Mouse (Mus musculus) kidney, adult 2 months (tissue): Measurements from ENCODE around the gene Ebi3. TPM values are rescaled to one million over a fixed set of nuclear protein-coding genes. Genes with fewer than 3 reads are reported as not detected.
"Not testable (repeated sequence)": the region's sequence is repeated elsewhere in the genome, so short reads cannot be mapped to it uniquely, and the experiment has no call there.

Experiments
- DNase-seq: peaks from one replicate; pipeline ENCODE4 v3.0.0; 2021
- H3K27ac ChIP-seq: fragments of 200-500 bp; 2 replicates; pipeline ENCODE4 v1.5.1; 2012; ENCODE audit warnings: low read depth, low read length, control low read depth, inconsistent platforms; ENCODE audit not compliant: insufficient read depth
- H3K27me3 ChIP-seq: fragments of 200-500 bp; replicated peaks from 2 replicates; pipeline ENCODE4 v1.6.1; 2012; ENCODE audit warnings: mild to moderate bottlenecking, moderate library complexity, low read length, inconsistent platforms; ENCODE audit not compliant: control insufficient read depth, insufficient read depth
- H3K36me3 ChIP-seq: fragments of 200-500 bp; 2 replicates; pipeline ENCODE4 v1.6.1; 2012; ENCODE audit warnings: mild to moderate bottlenecking, moderate library complexity, low read length, inconsistent platforms; ENCODE audit not compliant: control insufficient read depth, insufficient read depth
- H3K4me1 ChIP-seq: fragments of 200-500 bp; 2 replicates; pipeline ENCODE4 v1.6.1; 2011; ENCODE audit warnings: low read length; ENCODE audit not compliant: control insufficient read depth, insufficient read depth
- H3K4me3 ChIP-seq: fragments of 200-500 bp; 2 replicates; pipeline ENCODE4 v1.5.1; 2011; ENCODE audit warnings: mild to moderate bottlenecking, low read depth, low read length, control low read depth; ENCODE audit not compliant: insufficient read depth
- CTCF ChIP-seq: fragments of 200-500 bp; conservative IDR thresholded peaks from 2 replicates; pipeline ENCODE4 v1.5.1; 2011; ENCODE audit warnings: low read depth, mild to moderate bottlenecking, control low read depth, low read length, moderate library complexity, mixed read lengths; ENCODE audit not compliant: insufficient read depth, insufficient read length
- POLR2A ChIP-seq: fragments of 200-500 bp; IDR thresholded peaks from one replicate; pipeline ENCODE4 v1.6.1; 2011; ENCODE audit warnings: low read depth, low read length, control low read depth
- WGBS: fragments of 180-500 bp; shearing (Covaris S2); methylation state at CpG from one replicate; pipeline ENCODE4 v1.1.7; 2018; 5-methylcytosine and 5-hydroxymethylcytosine counted together
- polyA plus RNA-seq: library from polyadenylated mRNA; depleted of rRNA; stranded (reverse); fragments of >200 nt; gene quantifications from 2 replicates; pipeline ENCODE4 v1.2.3, GENCODE M21; 2012

The Ebi3 gene
- polyA plus RNA-seq, 1 experiment, result 3.5 TPM

DNA sequence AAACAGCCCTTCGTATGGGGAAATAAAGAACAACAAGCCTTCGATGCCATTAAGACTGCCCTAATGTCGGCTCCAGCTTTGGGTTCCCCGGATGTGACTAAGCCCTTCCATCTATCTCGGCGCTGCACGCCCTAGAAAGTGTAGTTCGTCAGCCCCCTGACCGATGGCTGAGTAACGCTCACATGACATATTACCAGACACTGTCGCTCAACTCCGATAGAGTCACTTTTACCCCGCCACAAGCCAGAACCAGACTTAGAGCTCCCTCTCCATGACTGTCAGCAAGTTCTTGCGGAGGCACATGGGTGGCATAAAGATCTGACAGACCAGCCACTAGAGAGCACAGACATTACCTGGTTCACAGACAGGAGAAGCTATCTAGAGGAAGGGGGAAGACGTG is 19.2 kb upstream of the Ebi3 start:
- 94% methylated on average over 15 of the region's 15 CpGs for WGBS
- Histone ChIP-seq H3K4me3 (no peak overlapping the region), H3K4me1 (no peaks in the 10 kb centered on the region), H3K36me3 (peaks cover 2% of the 10 kb centered on the region; the same call in 1 of the 2 replicates), H3K27ac (no peak overlapping the region), H3K27me3 (no peaks in the 10 kb centered on the region)
- no peak for TF ChIP-seq CTCF
- TF ChIP-seq POLR2A, result no peak
- no peak for DNase-seq

DNA sequence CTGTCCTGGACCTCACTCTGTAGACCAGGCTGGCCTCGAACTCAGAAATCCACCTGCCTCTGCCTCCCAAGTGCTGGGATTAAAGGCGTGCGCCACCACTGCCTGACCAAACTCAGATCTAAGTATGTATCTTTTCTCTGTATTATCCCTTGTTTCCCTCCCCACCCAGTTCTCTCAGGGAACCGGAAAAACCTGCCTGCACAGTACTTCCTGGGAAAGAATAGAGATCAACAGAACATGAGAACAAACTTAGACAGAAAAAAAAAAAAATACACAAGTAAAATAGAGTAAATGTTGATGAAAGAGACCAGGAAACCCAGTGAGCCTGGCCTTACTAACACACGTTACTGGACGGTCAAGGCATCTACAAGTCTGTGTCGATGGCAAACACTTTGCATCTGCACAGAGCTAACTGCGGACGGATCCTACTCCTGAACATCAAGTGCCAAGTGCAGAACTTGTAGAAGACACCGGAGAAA is 8.0 kb upstream of the Ebi3 start:
- H3K27me3 ChIP-seq, H3K36me3 ChIP-seq, DNase-seq, H3K4me1 ChIP-seq: not testable (repeated sequence)
- Histone ChIP-seq H3K27ac (peak overlapping the region; percentile 91), H3K4me3 (peak overlapping the region; percentile 60)
- 23% methylated on average over 10 of the region's 10 CpGs for WGBS

DNA sequence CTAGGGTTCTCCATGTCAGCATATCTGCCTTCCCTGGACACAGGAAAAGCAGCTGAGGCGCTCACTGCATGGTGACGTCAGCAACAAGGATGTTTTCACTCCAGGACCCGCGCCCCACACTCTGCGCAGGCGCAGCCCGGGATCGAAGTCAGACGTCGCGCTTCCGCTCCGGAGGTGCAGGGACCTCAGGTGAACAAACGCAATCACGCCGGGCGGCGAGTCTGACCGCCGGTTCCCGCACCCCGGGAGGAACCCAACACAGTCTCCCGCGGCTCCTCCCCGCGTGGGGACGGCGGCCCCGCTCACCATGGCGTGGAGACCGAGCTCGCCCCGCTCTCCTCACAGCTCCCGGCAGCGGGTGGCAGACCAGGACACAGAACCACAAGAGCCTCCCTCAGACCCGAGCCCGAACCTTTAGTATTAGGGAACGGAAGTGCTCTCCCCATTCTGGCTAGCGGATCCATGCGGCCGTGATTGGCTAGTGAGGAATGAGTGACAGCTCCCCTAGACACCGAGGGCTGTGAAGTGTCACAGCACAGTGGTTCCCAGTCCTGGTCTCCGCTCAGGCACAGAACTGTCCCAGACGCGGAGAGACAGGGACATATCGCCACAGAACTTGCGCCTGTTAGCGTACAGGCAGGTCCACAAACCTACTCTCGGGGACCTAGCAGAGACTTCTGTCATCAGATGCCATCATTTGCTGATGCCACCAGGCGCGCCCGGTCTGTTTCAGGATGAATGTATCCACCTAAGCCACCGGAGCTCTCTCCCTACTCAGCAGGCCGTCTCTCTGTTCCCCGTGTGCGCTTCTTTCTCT is 7.4 kb upstream of the Ebi3 start:
- not testable (repeated sequence) for H3K27me3 ChIP-seq, H3K4me1 ChIP-seq, H3K36me3 ChIP-seq
- Histone ChIP-seq H3K27ac (peak overlapping the region; percentile 91), H3K4me3 (peak overlapping the region; percentile 60)
- WGBS, result under 1% methylated on average over 56 of the region's 56 CpGs
- DNase-seq, result peak; percentile 98
- TF ChIP-seq POLR2A, result peak; percentile 76

DNA sequence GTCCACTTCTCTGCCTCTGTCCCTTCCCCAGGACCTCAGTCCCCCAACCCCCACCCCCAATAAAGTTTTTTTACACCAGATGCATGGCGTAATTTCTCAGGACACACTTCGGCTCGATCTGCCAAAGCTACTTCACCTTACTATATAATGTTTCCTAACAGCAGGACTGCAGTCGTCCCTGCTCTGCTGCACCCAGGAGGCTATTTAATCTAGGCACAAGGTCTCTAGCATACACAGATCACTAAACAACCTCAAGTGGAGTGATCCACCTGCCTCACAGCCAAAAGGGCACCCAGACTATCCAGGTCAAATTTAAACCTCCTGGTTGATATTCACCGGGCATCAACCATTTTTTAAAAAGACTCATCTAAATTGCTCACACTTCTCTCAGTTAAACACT is 6.7 kb upstream of the Ebi3 start:
- Histone ChIP-seq H3K4me3 (peak overlapping the region; percentile 60), H3K27ac (peak overlapping the region; percentile 91; the same call in 1 of the 2 replicates), H3K4me1 (no peaks in the 10 kb centered on the region; the same call in 1 of the 2 replicates), H3K27me3 (no peaks in the 10 kb centered on the region), H3K36me3 (no peaks in the 10 kb centered on the region)
- TF ChIP-seq POLR2A (no peak), CTCF (no peak)
- 13% methylated on average over 5 of the region's 5 CpGs for WGBS
- no peak for DNase-seq

DNA sequence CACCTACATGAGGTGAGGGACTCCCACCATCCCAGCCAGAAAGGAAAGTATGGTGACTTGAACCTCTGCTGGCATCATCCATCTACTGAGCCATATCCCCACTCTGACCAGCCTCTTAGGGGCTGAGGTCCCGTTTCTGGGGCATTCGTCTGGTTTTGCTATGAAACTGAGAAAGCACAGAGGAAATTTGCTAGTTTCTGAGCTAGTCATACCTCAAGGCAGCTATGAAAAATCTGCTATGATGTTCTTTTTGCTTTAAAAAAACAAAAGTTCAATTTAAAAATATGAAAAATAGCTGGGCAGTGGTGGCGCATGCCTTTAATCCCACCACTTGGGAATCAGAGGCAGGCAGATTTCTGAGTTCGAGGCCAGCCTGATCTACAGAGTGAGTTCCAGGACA is 3.8 kb upstream of the Ebi3 start:
- DNase-seq, result no peak
- WGBS, result 85% methylated on average over 4 of the region's 4 CpGs
- TF ChIP-seq POLR2A (no peak), CTCF (no peak)
- no peaks in the 10 kb centered on the region; the same call in 1 of the 2 replicates for H3K4me1 ChIP-seq
- H3K36me3 ChIP-seq, result no peaks in the 10 kb centered on the region
- no peak overlapping the region for H3K4me3 ChIP-seq
- H3K27ac ChIP-seq, result no peak overlapping the region
- H3K27me3 ChIP-seq, result no peaks in the 10 kb centered on the region

DNA sequence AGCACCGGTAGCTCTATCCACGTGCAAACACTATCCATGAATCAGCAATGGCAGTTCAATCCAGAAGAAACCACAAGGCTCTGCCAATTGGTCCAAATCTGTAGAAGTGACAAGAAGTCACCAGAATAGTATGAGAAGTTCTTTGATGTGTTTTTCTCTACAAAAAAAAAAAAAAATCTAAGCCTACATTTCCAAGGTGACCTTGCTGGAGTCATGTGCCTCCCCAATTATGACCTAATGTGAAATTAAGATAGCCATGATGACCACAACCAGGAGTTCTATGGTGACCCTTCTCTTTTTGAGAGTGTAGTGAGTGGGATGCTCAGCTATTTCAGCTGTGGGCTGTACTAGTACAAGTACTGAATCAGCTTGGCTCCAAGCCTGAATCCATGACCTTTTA is 3.0 kb upstream of the Ebi3 start, which contains the start of gene Zfp119b:
Gene Zfp119b, minus strand, starts transcription at position 101 of the 400 bp plus-strand sequence.
- 86% methylated on average over 2 of the region's 2 CpGs for WGBS

DNA sequence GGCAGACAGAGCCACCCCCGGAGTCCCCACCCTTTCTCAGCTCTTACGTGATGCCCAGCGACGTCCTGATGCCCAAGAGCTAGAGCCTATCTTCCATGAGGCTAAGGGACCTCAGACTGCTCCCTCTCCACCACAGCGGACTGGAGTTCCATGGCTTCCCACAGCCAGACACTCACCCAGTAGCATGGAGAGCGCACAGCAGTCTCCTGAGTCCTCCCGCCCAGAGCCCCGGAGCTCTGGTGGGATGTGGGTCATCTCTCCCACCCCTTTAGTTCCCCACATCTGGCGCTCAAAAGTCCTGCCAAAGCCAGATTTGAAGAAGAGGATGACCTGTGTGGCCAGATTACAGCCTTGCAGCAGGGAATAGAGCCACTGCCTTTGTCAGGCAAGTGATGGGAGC is 1.8 kb upstream of the Ebi3 start:
- no peak overlapping the region for H3K4me3 ChIP-seq
- H3K27me3 ChIP-seq, result no peaks in the 10 kb centered on the region
- WGBS, result 78% methylated on average over 9 of the region's 9 CpGs
- TF ChIP-seq CTCF (no peak), POLR2A (no peak)
- no peaks in the 10 kb centered on the region for H3K36me3 ChIP-seq
- no peak overlapping the region for H3K27ac ChIP-seq
- DNase-seq, result no peak
- no peaks in the 10 kb centered on the region; the same call in 1 of the 2 replicates for H3K4me1 ChIP-seq

More for the DNA sequence above, 3.0 kb upstream of the Ebi3 start, which contains the start of gene Zfp119b:
- Histone ChIP-seq H3K27me3 (no peaks in the 10 kb centered on the region), H3K36me3 (no peaks in the 10 kb centered on the region), H3K4me1 (no peaks in the 10 kb centered on the region; the same call in 1 of the 2 replicates), H3K27ac (no peak within 1 kb of the TSS), H3K4me3 (no peak within 1 kb of the TSS)
- DNase-seq, result no peak
- no peak for TF ChIP-seq POLR2A
